Mouse (Mus musculus) heart, embryonic 16.5 days (tissue): ENCODE measurements at regions not wholly inside any gene's neighbourhood (a gene's known extent, or its start where the extent isn't known, plus 50 kb on each side); places are given as distances from the start of the nearest gene placed in this dataset.

Source experiments
- ATAC-seq: fragments of 200-750 bp; cut with Nextera tagmentation; replicated peaks from 2 replicates; pipeline ENCODE4 v1.8.0; 2017; ENCODE audit warnings: moderate number of reproducible peaks; ENCODE audit not compliant: insufficient read depth, low FRiP score; ENCODE audit errors: extremely low read depth
- H3K27ac ChIP-seq: fragments of 300-500 bp; sonication (generic); 2 replicates; pipeline ENCODE4 v1.5.1; 2014; ENCODE audit warnings: mild to moderate bottlenecking, low read length, control low read depth, moderate library complexity
- H3K27me3 ChIP-seq: fragments of 300-500 bp; sonication (generic); 2 replicates; pipeline ENCODE4 v1.6.1; 2014; ENCODE audit warnings: low read length, mixed read lengths; ENCODE audit not compliant: control insufficient read depth, insufficient read depth
- H3K36me3 ChIP-seq: fragments of 300-500 bp; sonication (generic); 2 replicates; pipeline ENCODE4 v1.6.1; 2014; ENCODE audit not compliant: control insufficient read depth, insufficient read depth
- H3K4me1 ChIP-seq: fragments of 300-500 bp; sonication (generic); 2 replicates; pipeline ENCODE4 v1.6.1; 2014; ENCODE audit warnings: low read length, mixed read lengths; ENCODE audit not compliant: control insufficient read depth, insufficient read depth
- H3K4me2 ChIP-seq: fragments of 300-500 bp; sonication (generic); 2 replicates; pipeline ENCODE4 v1.6.1; 2014; ENCODE audit warnings: low read depth, mild to moderate bottlenecking, control low read depth, low read length
- H3K4me3 ChIP-seq: fragments of 300-500 bp; sonication (generic); 2 replicates; pipeline ENCODE4 v1.5.1; 2014; ENCODE audit warnings: mild to moderate bottlenecking, control low read depth, low read length
- H3K9ac ChIP-seq: fragments of 300-500 bp; sonication (generic); 2 replicates; pipeline ENCODE4 v1.6.1; 2014; ENCODE audit warnings: low read length, control low read depth
- H3K9me3 ChIP-seq: fragments of 300-500 bp; sonication (generic); replicated peaks from 2 replicates; pipeline ENCODE4 v1.6.1; 2016; ENCODE audit warnings: low read length; ENCODE audit not compliant: control insufficient read depth
- whole genome bisulfite sequencing: fragments of 180-500 bp; shearing (Covaris S2); extraction: QIAGEN DNeasy Blood & Tissue Kit; methylation state at CpG from one replicate; pipeline ENCODE4 v1.1.7; 2014; 5-methylcytosine and 5-hydroxymethylcytosine counted together

GRCm38 (mm10) chr3:128287846-128288245 is 391.7 kb upstream of the Fam241a start:
- no peak for ATAC-seq
- Histone ChIP-seq H3K36me3 (no peaks in the 10 kb centered on the region), H3K4me3 (no peak overlapping the region), H3K27me3 (no peaks in the 10 kb centered on the region), H3K9me3 (peaks cover 6% of the 10 kb centered on the region), H3K4me1 (no peaks in the 10 kb centered on the region), H3K9ac (no peak overlapping the region), H3K4me2 (no peak overlapping the region), H3K27ac (no peak overlapping the region)
- 57% methylated on average over 4 of the region's 4 CpGs for WGBS

- no peak for ATAC-seq
- Histone ChIP-seq H3K27me3 (no peaks in the 10 kb centered on the region), H3K9ac (no peak overlapping the region), H3K4me2 (no peak overlapping the region), H3K4me3 (no peak overlapping the region), H3K9me3 (peaks cover 4% of the 10 kb centered on the region), H3K36me3 (no peaks in the 10 kb centered on the region), H3K27ac (no peak overlapping the region), H3K4me1 (no peaks in the 10 kb centered on the region)
- WGBS, result 41% methylated on average over 6 of the region's 6 CpGs
These were observed 389.1 kb upstream of the Fam241a start for GRCm38 (mm10) chr3:128285214-128285613.

- H3K27ac ChIP-seq, result no peak overlapping the region
- no peak overlapping the region for H3K4me3 ChIP-seq
- no peaks in the 10 kb centered on the region for H3K36me3 ChIP-seq
- 91% methylated on average over 4 of the region's 4 CpGs for WGBS
- H3K9me3 ChIP-seq, result no peaks in the 10 kb centered on the region
- H3K4me1 ChIP-seq, result no peaks in the 10 kb centered on the region
- no peak overlapping the region for H3K9ac ChIP-seq
- no peaks in the 10 kb centered on the region for H3K27me3 ChIP-seq
- no peak overlapping the region for H3K4me2 ChIP-seq
- ATAC-seq, result no peak
These were observed 384.5 kb upstream of the Fam241a start for GRCm38 (mm10) chr3:128280626-128281025.

- Histone ChIP-seq H3K9ac (no peak overlapping the region), H3K27ac (no peak overlapping the region), H3K27me3 (no peaks in the 10 kb centered on the region), H3K4me2 (no peak overlapping the region), H3K4me3 (no peak overlapping the region), H3K36me3 (no peaks in the 10 kb centered on the region), H3K9me3 (no peaks in the 10 kb centered on the region), H3K4me1 (no peaks in the 10 kb centered on the region)
- 24% methylated on average over 6 of the region's 6 CpGs for WGBS
- ATAC-seq, result 0 out of 2 replicates have a peak, but pooled peaks have one; percentile 45
These were observed 374.5 kb upstream of the Fam241a start for GRCm38 (mm10) chr3:128270576-128270975.

GRCm38 (mm10) chr3:128261208-128261607 is 365.1 kb upstream of the Fam241a start:
- H3K36me3 ChIP-seq, result no peaks in the 10 kb centered on the region
- no peaks in the 10 kb centered on the region for H3K27me3 ChIP-seq
- H3K4me2 ChIP-seq, result no peak overlapping the region
- H3K27ac ChIP-seq, result no peak overlapping the region
- H3K9ac ChIP-seq, result no peak overlapping the region
- ATAC-seq, result no peak
- H3K4me1 ChIP-seq, result no peaks in the 10 kb centered on the region
- H3K9me3 ChIP-seq, result no peaks in the 10 kb centered on the region
- H3K4me3 ChIP-seq, result no peak overlapping the region
- WGBS, result 51% methylated on average over 2 of the region's 2 CpGs

- H3K36me3 ChIP-seq, result no peaks in the 10 kb centered on the region
- no peak overlapping the region for H3K9ac ChIP-seq
- H3K9me3 ChIP-seq, result peaks cover 4% of the 10 kb centered on the region
- H3K4me3 ChIP-seq, result no peak overlapping the region
- no peak overlapping the region for H3K27ac ChIP-seq
- H3K4me2 ChIP-seq, result no peak overlapping the region
- WGBS, result 76% methylated on average over 2 of the region's 2 CpGs
- no peaks in the 10 kb centered on the region for H3K4me1 ChIP-seq
- H3K27me3 ChIP-seq, result peaks cover 8% of the 10 kb centered on the region; the same call in 1 of the 2 replicates
- ATAC-seq, result no peak
These were observed 351.7 kb upstream of the Fam241a start for GRCm38 (mm10) chr3:128247816-128248215.

- ATAC-seq, result peak; percentile 65; the same call in 1 of the 2 replicates
These were observed 343.8 kb upstream of the Fam241a start for GRCm38 (mm10) chr3:128239813-128240421.

GRCm38 (mm10) chr3:128230390-128230789 is 334.3 kb upstream of the Fam241a start:
- WGBS, result 67% methylated on average over 5 of the region's 5 CpGs
- Histone ChIP-seq H3K4me1 (no peaks in the 10 kb centered on the region), H3K9ac (no peak overlapping the region), H3K27ac (no peak overlapping the region), H3K36me3 (no peaks in the 10 kb centered on the region), H3K4me3 (no peak overlapping the region), H3K4me2 (no peak overlapping the region), H3K27me3 (peaks cover 10% of the 10 kb centered on the region; the same call in 1 of the 2 replicates), H3K9me3 (no peaks in the 10 kb centered on the region)
- no peak for ATAC-seq

More at GRCm38 (mm10) chr3:128239813-128240421, 343.8 kb upstream of the Fam241a start:
- H3K27me3 ChIP-seq, result peaks cover 22% of the 10 kb centered on the region; the same call in 1 of the 2 replicates
- H3K36me3 ChIP-seq, result no peaks in the 10 kb centered on the region
- no peak overlapping the region for H3K4me3 ChIP-seq
- 12% methylated on average over 7 of the region's 7 CpGs for WGBS
- H3K9me3 ChIP-seq, result no peaks in the 10 kb centered on the region
- no peak overlapping the region for H3K9ac ChIP-seq
- peak overlapping the region; percentile 16; the same call in 1 of the 2 replicates for H3K4me2 ChIP-seq
- H3K27ac ChIP-seq, result no peak overlapping the region
- H3K4me1 ChIP-seq, result peaks cover 13% of the 10 kb centered on the region

- Histone ChIP-seq H3K9ac (no peak overlapping the region), H3K27me3 (0 out of 2 replicates have a peak, but pooled peaks cover 7% of the 10 kb centered on the region), H3K4me3 (no peak overlapping the region), H3K9me3 (no peaks in the 10 kb centered on the region), H3K4me1 (no peaks in the 10 kb centered on the region), H3K27ac (no peak overlapping the region), H3K4me2 (no peak overlapping the region), H3K36me3 (no peaks in the 10 kb centered on the region)
- peak; percentile 52; the same call in 1 of the 2 replicates for ATAC-seq
- 52% methylated on average over 6 of the region's 6 CpGs for WGBS
These were observed 330.9 kb upstream of the Fam241a start for GRCm38 (mm10) chr3:128226930-128227585.
